Mouse (Mus musculus) liver, embryonic 14.5 days (tissue): ENCODE data around the gene Slc25a25.

Experiments used
- CTCF ChIP-seq: IDR thresholded peaks from 2 replicates; pipeline ENCODE4 v1.5.1; 2016; ENCODE audit warnings: antibody characterized with exemption, low read depth, control low read depth
- EP300 ChIP-seq: IDR thresholded peaks from 2 replicates; pipeline ENCODE4 v1.6.1; 2016; ENCODE audit warnings: antibody characterized with exemption, low read depth

- TF ChIP-seq CTCF (no peak), EP300 (no peak)
Measured at GRCm38 (mm10) chr2:32430701-32431676, 20.3 kb downstream of the Slc25a25 start.
